Mouse (Mus musculus): ENCODE measurements at regions not wholly inside any gene's neighbourhood (a gene's known extent, or its start where the extent isn't known, plus 50 kb on each side); places are given as distances from the start of the nearest gene placed in this dataset.

GRCm38 (mm10) chr16:30132086-30132485 is 67.9 kb downstream of the Hes1 start:
- Histone ChIP-seq H3K9ac (ENCODE audit: insufficient read depth, low read depth, low read length, poor library complexity, severe bottlenecking) (no peak overlapping the region), H3K9me3 (ENCODE audit: control insufficient read depth, insufficient read depth, low read depth, low read length) (no peaks in the 10 kb centered on the region), H3K36me3 (ENCODE audit: control insufficient read depth, insufficient read depth, low read length, poor library complexity, severe bottlenecking) (no peaks in the 10 kb centered on the region), H3K4me1 (ENCODE audit: control insufficient read depth in 2 of 2, insufficient read depth in 2 of 2, low read length in 2 of 2, poor library complexity in 1 of 2) (peaks cover 1 to 5% of the 10 kb centered on the region in 2 experiments; a peak in 3 of 4 replicates), H3K27ac (ENCODE audit: insufficient read depth, low read depth, low read length, poor library complexity, severe bottlenecking) (no peak overlapping the region), H3K4me3 (ENCODE audit: insufficient read depth in 1 of 2, low read depth in 1 of 2, low read length in 2 of 2, poor library complexity in 1 of 2, severe bottlenecking in 1 of 2) (no peak overlapping the region)
- TF ChIP-seq ZNF384 (IDR thresholded peaks at IDR 0.05; ENCODE audit: low read depth, low read length) (no peak), ZC3H11A (IDR thresholded peaks at IDR 0.05; ENCODE audit: borderline replicate concordance, low read depth, low read length) (no peak), MAFK (IDR thresholded peaks at IDR 0.05; ENCODE audit: insufficient read depth, low read depth, low read length) (no peak), HCFC1 (IDR thresholded peaks at IDR 0.05; ENCODE audit: borderline replicate concordance, insufficient read depth, low read length) (no peak), CHD2 (IDR thresholded peaks at IDR 0.05; ENCODE audit: low read depth, low read length) (no peak)
- in situ Hi-C loops (cut with MboI; ENCODE audit: low sequenced_read_pairs in 2 of 2, unreplicated experiment in 2 of 2) = no loop called here
- DNase-seq (ENCODE audit: low read depth, low spot score) = no peak

- H3K4me3 ChIP-seq (ENCODE audit: insufficient read depth in 1 of 2, low read depth in 1 of 2, low read length in 2 of 2, poor library complexity in 1 of 2, severe bottlenecking in 1 of 2) = no peak overlapping the region
- H3K27ac ChIP-seq (ENCODE audit: insufficient read depth, low read depth, low read length, poor library complexity, severe bottlenecking) = no peak overlapping the region
- no peaks in the 10 kb centered on the region for H3K9me3 ChIP-seq (ENCODE audit: control insufficient read depth, insufficient read depth, low read depth, low read length)
- peaks cover 1 to 3% of the 10 kb centered on the region in 2 experiments; a peak in 2 of 4 replicates for H3K4me1 ChIP-seq (ENCODE audit: control insufficient read depth in 2 of 2, insufficient read depth in 2 of 2, low read length in 2 of 2, poor library complexity in 1 of 2)
- H3K9ac ChIP-seq (ENCODE audit: insufficient read depth, low read depth, low read length, poor library complexity, severe bottlenecking) = no peak overlapping the region
- H3K36me3 ChIP-seq (ENCODE audit: control insufficient read depth, insufficient read depth, low read length, poor library complexity, severe bottlenecking) = no peaks in the 10 kb centered on the region
- DNase-seq (ENCODE audit: low read depth, low spot score) = no peak
- TF ChIP-seq CHD2 (IDR thresholded peaks at IDR 0.05; ENCODE audit: low read depth, low read length) = no peak
- TF ChIP-seq MAFK (IDR thresholded peaks at IDR 0.05; ENCODE audit: insufficient read depth, low read depth, low read length) = no peak
- TF ChIP-seq ZC3H11A (IDR thresholded peaks at IDR 0.05; ENCODE audit: borderline replicate concordance, low read depth, low read length) = no peak
- no peak for TF ChIP-seq HCFC1 (IDR thresholded peaks at IDR 0.05; ENCODE audit: borderline replicate concordance, insufficient read depth, low read length)
- no peak for TF ChIP-seq ZNF384 (IDR thresholded peaks at IDR 0.05; ENCODE audit: low read depth, low read length)
- in situ Hi-C loops (cut with MboI; ENCODE audit: low sequenced_read_pairs in 2 of 2, unreplicated experiment in 2 of 2) = no loop called here
These were observed 70.5 kb downstream of the Hes1 start for GRCm38 (mm10) chr16:30134642-30135165.

- H3K36me3 ChIP-seq (ENCODE audit: control insufficient read depth, insufficient read depth, low read length, poor library complexity, severe bottlenecking) = no peaks in the 10 kb centered on the region
- no peak overlapping the region; the same call in 1 of the 2 replicates for H3K9ac ChIP-seq (ENCODE audit: insufficient read depth, low read depth, low read length, poor library complexity, severe bottlenecking)
- in situ Hi-C loops (cut with MboI; ENCODE audit: low sequenced_read_pairs in 2 of 2, unreplicated experiment in 2 of 2) = no loop called here
- no peaks in the 10 kb centered on the region for H3K9me3 ChIP-seq (ENCODE audit: control insufficient read depth, insufficient read depth, low read depth, low read length)
- no peak for TF ChIP-seq ZC3H11A (IDR thresholded peaks at IDR 0.05; ENCODE audit: borderline replicate concordance, low read depth, low read length)
- TF ChIP-seq CHD2 (IDR thresholded peaks at IDR 0.05; ENCODE audit: low read depth, low read length) = no peak
- TF ChIP-seq HCFC1 (IDR thresholded peaks at IDR 0.05; ENCODE audit: borderline replicate concordance, insufficient read depth, low read length) = no peak
- no peak for TF ChIP-seq ZNF384 (IDR thresholded peaks at IDR 0.05; ENCODE audit: low read depth, low read length)
- TF ChIP-seq MAFK (IDR thresholded peaks at IDR 0.05; ENCODE audit: insufficient read depth, low read depth, low read length) = no peak
- no peak overlapping the region for H3K27ac ChIP-seq (ENCODE audit: insufficient read depth, low read depth, low read length, poor library complexity, severe bottlenecking)
- H3K4me1 ChIP-seq (ENCODE audit: control insufficient read depth in 2 of 2, insufficient read depth in 2 of 2, low read length in 2 of 2, poor library complexity in 1 of 2) = peaks cover 0 to 1% of the 10 kb centered on the region in 2 experiments; a peak in 1 of 4 replicates
- no peak for DNase-seq (ENCODE audit: low read depth, low spot score)
- H3K4me3 ChIP-seq (ENCODE audit: insufficient read depth in 1 of 2, low read depth in 1 of 2, low read length in 2 of 2, poor library complexity in 1 of 2, severe bottlenecking in 1 of 2) = no peak overlapping the region
These were observed 72.7 kb downstream of the Hes1 start for GRCm38 (mm10) chr16:30136849-30137248.

DNA sequence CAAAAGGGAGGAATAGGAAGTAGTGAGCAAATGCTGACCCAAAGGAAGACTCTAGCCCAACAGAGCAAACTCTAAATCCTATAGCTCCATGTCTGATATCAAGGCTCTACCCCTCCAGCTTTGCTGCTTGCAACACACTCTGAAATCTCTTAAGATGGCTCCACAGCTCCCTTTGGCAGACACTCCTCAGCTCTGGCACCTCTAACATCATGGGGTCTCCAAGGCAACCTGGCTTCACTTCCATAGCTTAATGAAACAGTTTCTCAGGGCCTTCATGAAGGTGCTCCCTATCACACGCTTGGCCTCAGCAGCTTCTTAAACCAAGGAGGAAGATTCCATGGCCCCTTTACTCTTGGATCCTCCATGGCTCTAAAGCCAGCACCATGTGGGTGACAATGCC is 73.6 kb downstream of the Hes1 start:
- Histone ChIP-seq H3K4me3 (ENCODE audit: insufficient read depth in 1 of 2, low read depth in 1 of 2, low read length in 2 of 2, poor library complexity in 1 of 2, severe bottlenecking in 1 of 2) (no peak overlapping the region), H3K9ac (ENCODE audit: insufficient read depth, low read depth, low read length, poor library complexity, severe bottlenecking) (no peak overlapping the region), H3K36me3 (ENCODE audit: control insufficient read depth, insufficient read depth, low read length, poor library complexity, severe bottlenecking) (no peaks in the 10 kb centered on the region), H3K4me1 (ENCODE audit: control insufficient read depth in 2 of 2, insufficient read depth in 2 of 2, low read length in 2 of 2, poor library complexity in 1 of 2) (peaks cover 0 to 1% of the 10 kb centered on the region in 2 experiments; a peak in 1 of 4 replicates), H3K27ac (ENCODE audit: insufficient read depth, low read depth, low read length, poor library complexity, severe bottlenecking) (no peak overlapping the region), H3K9me3 (ENCODE audit: control insufficient read depth, insufficient read depth, low read depth, low read length) (no peaks in the 10 kb centered on the region)
- TF ChIP-seq MAFK (IDR thresholded peaks at IDR 0.05; ENCODE audit: insufficient read depth, low read depth, low read length) (no peak), ZNF384 (IDR thresholded peaks at IDR 0.05; ENCODE audit: low read depth, low read length) (no peak)
- in situ Hi-C loops (cut with MboI; ENCODE audit: low sequenced_read_pairs in 2 of 2, unreplicated experiment in 2 of 2) = no loop called here
- no peak for DNase-seq (ENCODE audit: low read depth, low spot score)

Data from ES-E14 (cell line).